Mouse (Mus musculus): ENCODE data around the gene Cpne1.
A peak's percentile ranks its signal among the peaks of the same experiment; 100 is the strongest.

The Cpne1 gene

DNA sequence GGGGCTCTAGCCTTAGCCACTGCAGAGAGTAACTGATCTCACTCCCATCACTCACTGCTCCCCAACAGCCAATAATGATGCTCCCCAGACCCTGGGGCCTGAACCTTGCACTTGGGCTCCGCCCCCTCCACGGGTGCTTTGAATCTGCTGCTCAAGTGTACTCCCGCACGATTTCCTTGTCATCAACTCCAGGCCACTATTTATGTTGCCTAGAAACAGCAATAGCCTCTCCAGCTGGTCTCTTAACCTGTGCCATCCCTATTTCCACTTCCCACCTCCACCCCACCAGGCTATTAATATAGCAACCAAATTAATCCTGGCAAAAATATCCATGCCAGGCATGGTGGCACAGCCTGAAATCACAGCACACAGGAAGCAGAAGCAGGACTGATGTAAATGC lies 32.1 kb downstream of the Cpne1 start:
- no peak for DNase-seq (ENCODE audit: low read depth, low spot score)

DNA sequence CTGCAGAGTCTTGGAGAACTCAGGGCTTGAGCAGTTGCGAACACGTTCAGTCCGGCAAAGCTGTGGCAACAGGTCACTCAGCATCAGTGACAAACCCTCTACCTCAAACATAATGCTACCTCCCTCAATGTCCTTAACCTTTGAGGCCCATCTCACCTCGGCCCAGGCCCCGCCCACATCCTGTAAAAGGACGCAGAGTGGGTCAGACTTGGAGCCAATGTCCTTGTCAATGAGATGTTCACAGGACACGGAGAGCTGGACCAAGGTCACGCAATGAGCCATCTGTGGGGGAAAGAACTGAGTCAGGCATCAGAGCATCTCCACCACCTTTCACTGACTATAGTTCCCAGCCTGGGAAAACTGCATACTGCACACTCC lies 32.6 kb downstream of the Cpne1 start:
- DNase-seq (ENCODE audit: low read depth, low spot score), result no peak

DNA sequence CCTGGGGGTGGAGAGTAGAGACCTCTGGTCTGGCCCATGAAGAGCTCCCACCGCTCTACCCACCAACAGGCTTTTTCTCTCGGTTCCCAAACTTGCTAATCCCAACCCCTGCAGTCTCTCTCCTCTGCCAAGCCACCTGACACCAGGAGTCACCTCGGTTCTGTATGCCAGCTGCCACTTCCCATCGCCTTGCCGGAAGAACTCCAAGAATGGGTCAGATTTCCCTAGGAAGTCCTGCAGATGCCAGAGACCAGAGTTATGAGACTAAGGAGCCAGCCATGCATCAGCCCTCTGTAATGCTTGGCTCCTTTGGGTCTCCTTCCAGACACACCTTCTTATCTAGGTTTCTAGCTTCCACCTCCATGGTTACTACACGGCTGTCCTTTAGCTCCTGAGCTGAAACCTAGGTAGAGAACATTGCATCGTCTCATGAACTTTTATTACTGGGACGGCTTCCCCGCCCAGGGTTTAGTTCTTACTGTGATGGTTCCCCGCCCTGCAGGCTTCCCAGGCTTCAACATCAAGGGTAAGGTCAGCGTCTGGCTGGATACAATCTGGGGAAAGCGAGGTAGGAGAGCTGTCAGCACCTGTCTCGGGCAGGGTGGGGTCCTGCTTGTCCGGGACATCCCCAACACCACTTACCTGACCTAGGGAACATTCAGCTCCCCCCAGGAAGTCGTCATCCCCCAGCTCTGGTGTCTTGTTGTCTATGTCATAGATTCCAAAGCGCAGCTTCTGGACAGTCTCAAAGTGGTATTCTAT lies 33.2 kb downstream of the Cpne1 start:
- no peak for DNase-seq (ENCODE audit: low read depth, low spot score)

DNA sequence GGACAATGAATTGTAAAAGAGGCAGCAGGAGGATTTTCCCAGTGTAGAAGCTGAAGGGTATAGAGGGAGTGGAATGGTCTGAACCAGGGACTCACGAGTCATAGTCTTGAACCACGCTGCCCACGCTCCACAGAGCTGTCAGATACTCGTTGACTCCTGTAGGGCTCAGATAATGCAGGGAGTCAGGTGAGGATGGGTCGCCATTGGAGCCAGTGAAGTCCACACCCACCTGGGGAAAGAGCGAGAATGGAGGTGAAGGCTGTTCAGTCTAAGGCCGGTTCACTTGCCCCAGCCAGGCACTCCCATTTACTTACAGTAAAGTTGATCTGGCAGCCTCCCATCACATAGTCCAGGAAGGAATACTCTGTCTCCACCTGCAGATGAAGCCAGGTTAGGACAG lies 34.3 kb downstream of the Cpne1 start:
- no peak for DNase-seq (ENCODE audit: low read depth, low spot score)

DNA sequence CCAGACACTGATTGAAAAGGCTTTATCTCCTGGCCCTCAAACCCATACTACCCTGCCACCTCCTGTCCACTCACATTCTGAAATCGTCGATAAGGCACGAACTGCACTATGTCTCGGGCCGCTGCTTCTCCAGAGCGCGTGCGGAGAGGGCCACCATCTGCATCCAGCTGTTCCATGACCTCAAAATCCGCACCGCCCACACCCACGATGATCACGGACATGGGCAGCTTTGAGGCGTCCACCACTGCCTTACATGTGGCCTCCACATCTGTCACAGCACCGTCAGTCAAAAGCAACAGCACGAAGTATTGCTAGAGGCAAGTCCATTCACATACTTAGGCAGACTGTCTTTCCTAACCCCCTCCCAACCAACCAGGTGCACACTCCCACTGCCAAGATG lies 38.0 kb downstream of the Cpne1 start:
- no peak for DNase-seq (ENCODE audit: low read depth, low spot score)

DNA sequence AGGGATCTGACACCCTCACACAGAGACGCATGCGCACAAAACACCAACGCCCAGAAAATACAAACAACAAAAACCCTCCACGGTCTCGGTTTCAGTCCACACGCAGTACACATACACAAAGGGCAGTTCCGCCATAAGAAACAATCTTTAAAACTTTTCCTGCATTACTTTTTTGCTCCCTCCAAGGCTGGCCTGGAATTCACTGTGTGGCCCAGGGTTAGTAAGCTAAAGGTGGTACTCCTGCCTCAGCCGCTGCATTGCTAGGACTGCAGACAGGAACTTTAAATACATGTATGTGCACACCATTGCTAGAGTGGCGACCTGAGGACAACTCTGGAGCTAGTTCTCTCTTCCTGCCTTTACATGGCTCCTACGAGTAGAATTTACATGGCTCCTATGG lies 40.5 kb downstream of the Cpne1 start:
- DNase-seq (ENCODE audit: low read depth, low spot score), result no peak

DNA sequence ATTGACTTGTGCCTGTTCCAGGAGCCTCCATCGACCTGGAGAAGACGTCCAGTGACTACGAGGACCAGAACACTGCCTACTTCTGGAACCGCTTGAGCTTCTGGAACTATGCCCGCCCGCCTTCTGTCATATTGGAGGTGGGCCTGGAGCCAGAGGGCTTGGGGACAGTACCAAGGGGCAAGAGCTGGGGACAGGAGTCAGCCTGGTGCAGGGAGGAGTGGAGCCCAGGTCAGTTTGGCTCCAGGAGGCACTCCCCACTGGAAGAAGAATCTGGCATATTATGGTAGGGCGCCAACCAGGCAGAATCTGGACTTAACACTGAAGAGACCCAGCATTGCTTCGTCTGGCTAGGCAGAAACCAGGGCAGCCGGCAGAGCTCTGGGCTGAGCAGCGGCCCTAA lies 43.8 kb downstream of the Cpne1 start:
- no peak for DNase-seq (ENCODE audit: low read depth, low spot score)

DNA sequence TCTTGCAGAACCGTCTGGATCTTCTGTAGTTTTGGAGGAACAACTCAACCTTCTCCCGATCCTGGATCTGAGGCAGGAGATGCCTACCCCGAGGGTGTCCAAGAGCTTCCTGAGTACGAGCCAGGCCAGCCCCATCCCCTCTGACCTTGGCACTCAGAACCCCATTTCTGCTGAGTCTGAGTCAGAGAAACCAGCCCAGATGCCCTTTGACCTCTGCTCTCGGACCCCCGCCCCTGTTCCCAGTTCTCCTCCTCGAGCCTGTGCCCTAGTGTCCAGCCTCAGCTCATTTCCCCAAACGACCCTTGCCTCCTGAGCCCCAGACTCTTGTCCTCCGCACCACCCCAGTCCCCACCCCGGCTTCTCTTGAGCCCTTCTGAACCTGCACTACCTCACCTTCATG lies 45.6 kb downstream of the Cpne1 start:
- no peak for DNase-seq (ENCODE audit: low read depth, low spot score)

DNA sequence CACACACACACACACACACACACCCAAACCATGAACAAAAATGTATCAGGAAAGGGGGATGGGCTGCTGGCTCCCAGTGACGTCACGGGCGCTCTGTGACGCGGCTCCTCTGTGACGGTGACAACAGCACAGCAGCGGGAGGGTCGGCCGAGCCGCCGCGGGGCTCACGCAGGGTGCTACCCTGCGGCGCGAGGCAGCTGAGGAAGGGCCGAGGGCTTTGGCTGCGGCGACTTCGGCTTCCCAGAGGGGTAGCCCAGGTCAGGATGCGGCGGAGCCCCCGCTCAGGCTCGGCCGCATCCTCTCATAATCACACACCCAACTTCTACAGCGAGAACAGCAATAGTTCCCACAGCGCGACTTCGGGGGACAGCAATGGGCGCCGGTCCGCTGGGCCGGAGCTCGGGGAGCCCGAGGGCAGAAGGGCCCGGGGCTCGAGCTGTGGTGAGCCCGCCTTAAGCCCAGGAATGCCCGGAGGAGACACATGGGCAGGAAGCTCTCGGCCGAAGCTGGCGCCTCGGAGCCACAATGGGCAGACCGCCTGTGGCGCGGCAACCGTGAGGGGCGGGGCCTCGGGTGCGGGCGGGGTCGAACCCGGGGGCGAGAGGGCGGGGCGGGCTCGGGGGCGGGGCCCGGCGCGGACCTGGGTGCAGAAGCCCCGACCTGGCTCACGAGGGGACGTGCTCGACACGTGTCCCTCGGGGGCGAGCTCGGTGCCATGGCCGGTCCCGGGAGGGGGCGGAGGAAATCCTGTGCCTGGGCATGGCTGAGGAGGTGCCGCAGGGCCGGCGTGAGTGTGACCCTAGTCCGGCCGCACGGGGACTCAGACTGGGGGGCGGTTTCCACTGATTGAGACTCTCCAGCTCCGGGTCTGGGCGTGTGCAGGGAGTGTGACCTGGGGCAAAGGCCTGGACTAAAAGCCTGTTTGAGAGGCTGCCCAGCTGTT lies 46.4 kb downstream of the Cpne1 start, which contains the start of gene Spag4:
TSS of gene Spag4 (plus strand) at position 77 of the 943 bp plus-strand sequence.
- DNase-seq (ENCODE audit: low read depth, low spot score), result peak; percentile 91

DNA sequence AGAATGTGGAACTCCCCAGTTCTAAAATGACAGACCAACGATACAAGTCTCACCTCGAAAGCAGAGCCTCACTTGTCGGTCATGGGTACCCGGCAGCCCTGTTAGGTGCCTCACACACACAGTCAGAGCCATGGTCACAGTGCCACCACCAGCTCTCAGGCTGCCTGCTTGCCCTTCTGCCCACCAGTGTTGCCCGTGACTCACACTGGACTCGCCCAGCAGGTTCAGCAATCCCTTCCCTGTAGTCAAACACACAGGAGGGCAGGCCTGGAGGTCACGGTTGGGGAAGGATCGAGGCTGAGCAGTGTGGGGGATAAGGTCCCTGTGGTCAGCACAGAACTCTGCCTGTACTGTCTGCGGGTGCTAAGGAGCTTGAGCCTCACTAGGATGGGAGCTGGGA lies 58.9 kb downstream of the Cpne1 start, which contains the start of gene Fer1l4:
TSS of gene Fer1l4 (minus strand) at position 132 of the 400 bp plus-strand sequence.
- no peak for DNase-seq (ENCODE audit: low read depth, low spot score)

DNA sequence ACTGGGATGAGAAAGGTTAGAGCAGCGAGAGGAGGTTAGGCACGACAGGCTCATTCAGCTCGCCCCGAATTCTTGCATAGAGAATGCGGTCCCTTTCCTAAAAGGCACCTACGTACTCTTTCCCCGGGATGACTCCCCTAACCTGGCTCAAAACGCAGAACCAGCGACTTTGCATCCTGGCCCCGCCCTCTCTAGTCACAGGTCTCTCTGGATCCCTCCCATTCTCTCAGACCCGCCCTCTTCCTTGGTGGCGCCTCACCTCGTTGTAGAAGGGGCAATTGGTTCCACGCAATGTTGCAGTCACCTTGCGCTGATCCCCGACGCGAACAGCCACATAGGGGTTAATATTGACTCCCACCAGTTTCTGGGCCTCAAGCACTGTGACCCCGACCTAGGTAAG lies 63.8 kb downstream of the Cpne1 start:
- no peak for DNase-seq (ENCODE audit: low read depth, low spot score)

DNA sequence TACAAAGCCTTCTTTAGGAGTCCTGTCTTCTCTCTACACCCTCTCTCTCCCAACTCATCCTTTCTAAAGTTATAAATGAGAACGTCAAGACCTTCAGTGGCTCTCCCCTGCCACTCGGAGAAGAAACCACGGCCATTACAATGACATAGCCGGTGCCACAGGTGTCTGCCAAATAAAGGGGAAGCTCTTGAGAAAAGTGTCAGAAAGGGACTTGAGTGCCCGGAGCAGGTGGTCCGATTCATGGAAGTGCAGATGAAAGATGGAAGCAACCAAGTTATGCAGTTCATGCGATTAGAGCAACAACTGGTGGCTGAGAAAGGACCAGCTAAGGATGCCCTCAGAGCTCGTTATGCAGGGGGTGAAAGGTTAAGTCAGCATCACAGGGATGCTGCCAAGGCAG lies 68.9 kb downstream of the Cpne1 start:
- no peak for DNase-seq (ENCODE audit: low read depth, low spot score)

DNA sequence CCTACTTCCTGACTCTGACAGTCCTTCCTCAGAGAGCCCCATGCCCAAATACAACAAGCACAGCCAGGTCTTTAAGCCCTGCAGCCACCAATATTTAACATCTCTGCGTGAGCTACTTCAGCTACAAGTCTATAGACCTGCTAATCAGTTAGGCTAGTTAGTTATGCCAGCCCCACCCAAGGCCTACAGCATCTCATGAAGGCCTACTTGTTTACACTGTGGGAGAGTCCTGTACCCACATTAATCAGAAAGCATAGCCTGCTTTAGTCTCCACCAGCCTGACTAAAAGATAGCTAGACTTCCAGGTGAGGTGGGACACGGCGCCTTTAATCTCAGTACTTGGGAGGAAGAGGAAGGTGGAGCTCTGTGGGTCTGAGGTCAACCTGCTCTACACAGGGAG lies 72.4 kb downstream of the Cpne1 start:
- no peak for DNase-seq (ENCODE audit: low read depth, low spot score)

DNA sequence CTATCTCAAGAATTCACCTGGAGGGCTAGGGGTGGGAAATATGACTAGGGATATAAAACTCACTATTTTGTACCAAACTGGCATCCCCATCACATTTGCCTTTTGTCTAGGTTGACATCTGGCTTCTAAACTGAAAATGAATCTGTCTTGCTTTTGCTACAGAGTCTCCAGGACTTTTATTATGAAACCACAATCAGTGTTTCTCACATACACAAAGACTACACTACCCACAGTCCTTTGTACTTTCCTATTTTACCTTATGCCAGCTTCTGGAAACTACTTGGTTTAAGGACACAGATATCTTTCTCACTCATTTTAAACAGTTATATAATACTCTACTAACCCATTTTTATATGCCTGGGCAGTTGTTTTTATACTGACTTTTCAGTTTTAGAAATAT lies 86.3 kb downstream of the Cpne1 start:
- DNase-seq (ENCODE audit: low read depth, low spot score), result peak; percentile 44
